Comparison of ENCODE assay signal across 9 mouse cellular contexts in the genomic region with DNA sequence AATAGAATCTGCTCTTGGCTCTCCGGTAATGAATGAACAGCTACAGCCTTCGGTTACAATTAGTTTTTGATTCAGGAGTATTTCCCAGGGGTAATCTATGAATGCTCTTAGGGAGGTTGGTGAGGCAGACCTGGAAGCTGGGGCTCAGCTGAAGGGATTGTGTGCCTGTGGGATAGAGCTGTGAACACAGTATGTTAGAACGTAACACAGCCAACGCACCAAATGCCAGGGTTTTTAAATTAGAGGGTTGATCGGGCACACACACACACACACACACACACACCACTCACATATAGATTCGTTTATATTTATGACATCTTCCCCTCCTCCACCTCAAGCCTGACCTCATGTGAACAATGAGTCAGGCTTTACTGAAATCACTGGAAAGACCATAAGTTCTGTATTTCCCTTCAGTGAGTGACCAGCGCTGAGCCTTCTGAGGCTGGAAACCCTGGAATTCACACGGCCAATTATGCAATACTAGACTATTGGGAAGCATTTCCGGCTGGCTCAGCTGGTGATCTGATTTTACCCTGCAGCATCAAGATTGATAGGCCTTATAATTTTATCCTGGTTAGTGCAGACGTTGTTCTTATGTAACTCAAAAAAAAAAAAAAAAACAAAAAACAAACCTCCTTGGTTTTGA. TPM values are rescaled to one million over a fixed set of nuclear protein-coding genes. Genes with fewer than 3 reads are reported as not detected.
DNase-seq lines count a peak whose midpoint lies in the region; ATAC-seq and TF ChIP-seq lines count a peak whose summit lies in the region.
"Had no signal": no experiment of that assay in that cellular context is flagged by ENCODE, and none has a peak within 500 bp of the region (broad histone marks: within the 10 kb centered on the region; RNA-seq: fewer than 3 reads in every experiment).

No protein-coding gene starts in this region.

- WGBS in forebrain, postnatal 0 days, result 66% methylated on average over 10 of the region's 10 CpGs
- 74% methylated on average over 10 of the region's 10 CpGs for WGBS in forebrain, embryonic 14.5 days
- WGBS in liver, adult 2 months, result 58% methylated on average over 10 of the region's 10 CpGs
- 78% methylated on average over 10 of the region's 10 CpGs for WGBS in liver, embryonic 12.5 days (ENCODE audit: insufficient replicate concordance)
- 64% methylated on average over 10 of the region's 10 CpGs for WGBS in forebrain, embryonic 16.5 days

- H3K4me1 ChIP-seq in forebrain, postnatal 0 days (ENCODE audit: insufficient read depth), result 0 out of 2 replicates have a peak, but pooled peaks cover 6% of the 10 kb centered on the region
- H3K4me1 ChIP-seq in forebrain, embryonic 14.5 days (ENCODE audit: control insufficient read depth, insufficient read depth, low read length), result no peaks in the 10 kb centered on the region; the same call in 1 of the 2 replicates
- peaks cover 5% of the 10 kb centered on the region for H3K4me1 ChIP-seq in liver, adult 2 months (ENCODE audit: control insufficient read depth, insufficient read depth, low read length)
- H3K4me1 ChIP-seq in liver, embryonic 12.5 days, result peaks cover 39% of the 10 kb centered on the region
- peaks cover 24% of the 10 kb centered on the region for H3K4me1 ChIP-seq in forebrain, embryonic 16.5 days (replicated peaks; ENCODE audit: control insufficient read depth, insufficient read depth, low read length)

- DNase-seq in forebrain, postnatal 0 days, result no peak
- no peak for DNase-seq in forebrain, embryonic 14.5 days (ENCODE audit: low spot score)
- peak; percentile 61 for DNase-seq in liver, adult 2 months (ENCODE audit: extremely low read depth, low read depth, low spot score)
- DNase-seq in kidney, postnatal 25 days, result peak; percentile 36 to 55
- DNase-seq in right cerebral cortex, postnatal 36 days (ENCODE audit: low spot score in 2 of 2), result peak; percentile 44 to 61
- no peak for DNase-seq in cerebellum, adult 9-11 months
- DNase-seq: midbrain, embryonic 14.5 days had no signal

- no peak for TF ChIP-seq POLR2A in liver, adult 2 months (IDR thresholded peaks at IDR 0.05; ENCODE audit: extremely low read depth, insufficient read depth, low read length)

- no peak for TF ChIP-seq CTCF in forebrain, postnatal 0 days (IDR thresholded peaks at IDR 0.05; ENCODE audit: low read depth)
- TF ChIP-seq CTCF in liver, adult 2 months (IDR thresholded peaks at IDR 0.05; ENCODE audit: low read depth, low read length), result no peak

- H3K4me2 ChIP-seq in forebrain, postnatal 0 days (ENCODE audit: low read depth), result no peak overlapping the region
- H3K4me2 ChIP-seq in forebrain, embryonic 14.5 days (ENCODE audit: low read length), result no peak overlapping the region
- H3K4me2 ChIP-seq in liver, embryonic 12.5 days, result no peak overlapping the region
- no peak overlapping the region for H3K4me2 ChIP-seq in forebrain, embryonic 16.5 days (ENCODE audit: low read length)

- no peaks in the 10 kb centered on the region for H3K27me3 ChIP-seq in forebrain, postnatal 0 days (ENCODE audit: insufficient read depth, low read length)
- no peaks in the 10 kb centered on the region for H3K27me3 ChIP-seq in forebrain, embryonic 14.5 days (replicated peaks; ENCODE audit: control insufficient read depth, insufficient read depth, low read length)
- no peaks in the 10 kb centered on the region for H3K27me3 ChIP-seq in liver, adult 2 months (ENCODE audit: control insufficient read depth, insufficient read depth, low read length)
- peaks cover 24% of the 10 kb centered on the region for H3K27me3 ChIP-seq in liver, embryonic 12.5 days (replicated peaks)
- no peaks in the 10 kb centered on the region for H3K27me3 ChIP-seq in forebrain, embryonic 16.5 days (replicated peaks; ENCODE audit: control insufficient read depth, insufficient read depth, low read length)

- H3K4me3 ChIP-seq in forebrain, postnatal 0 days (ENCODE audit: low read depth, low read length), result no peak overlapping the region
- H3K4me3 ChIP-seq in forebrain, embryonic 14.5 days (ENCODE audit: low read depth, low read length), result no peak overlapping the region
- no peak overlapping the region for H3K4me3 ChIP-seq in liver, adult 2 months (ENCODE audit: insufficient read depth, low read depth, low read length)
- no peak overlapping the region for H3K4me3 ChIP-seq in liver, embryonic 12.5 days
- H3K4me3 ChIP-seq in forebrain, embryonic 16.5 days (replicated peaks; ENCODE audit: low read length), result no peak overlapping the region

- ATAC-seq in forebrain, postnatal 0 days, result no peak
- ATAC-seq in forebrain, embryonic 14.5 days, result no peak
- ATAC-seq in liver, embryonic 12.5 days, result no peak
- no peak for ATAC-seq in forebrain, embryonic 16.5 days

- H3K9ac ChIP-seq in forebrain, postnatal 0 days, result no peak overlapping the region
- H3K9ac ChIP-seq in forebrain, embryonic 14.5 days (ENCODE audit: low read length), result no peak overlapping the region
- H3K9ac ChIP-seq in liver, adult 2 months (ENCODE audit: low read depth, low read length), result no peak overlapping the region
- H3K9ac ChIP-seq in liver, embryonic 12.5 days, result no peak overlapping the region
- H3K9ac ChIP-seq in forebrain, embryonic 16.5 days (replicated peaks; ENCODE audit: low read depth, low read length), result no peak overlapping the region

- H3K36me3 ChIP-seq in forebrain, postnatal 0 days (ENCODE audit: insufficient read depth), result no peaks in the 10 kb centered on the region
- no peaks in the 10 kb centered on the region for H3K36me3 ChIP-seq in forebrain, embryonic 14.5 days (ENCODE audit: control insufficient read depth, insufficient read depth, low read length)
- no peaks in the 10 kb centered on the region for H3K36me3 ChIP-seq in liver, adult 2 months (ENCODE audit: control insufficient read depth, insufficient read depth, low read length)
- H3K36me3 ChIP-seq in liver, embryonic 12.5 days, result no peaks in the 10 kb centered on the region
- no peaks in the 10 kb centered on the region for H3K36me3 ChIP-seq in forebrain, embryonic 16.5 days (ENCODE audit: control insufficient read depth, insufficient read depth)

- peak overlapping the region; percentile 70; the same call in 1 of the 2 replicates for H3K27ac ChIP-seq in forebrain, postnatal 0 days (ENCODE audit: low read depth, low read length)
- H3K27ac ChIP-seq in forebrain, embryonic 14.5 days (ENCODE audit: low read depth, low read length), result no peak overlapping the region
- H3K27ac ChIP-seq in liver, adult 2 months (replicated peaks; ENCODE audit: insufficient read depth, low read depth, low read length), result no peak overlapping the region
- H3K27ac ChIP-seq in liver, embryonic 12.5 days, result no peak overlapping the region
- no peak overlapping the region for H3K27ac ChIP-seq in forebrain, embryonic 16.5 days (ENCODE audit: low read length)

- H3K79me2 ChIP-seq in liver, adult 2 months (ENCODE audit: control insufficient read depth, insufficient read depth, low read length), result peaks cover 9% of the 10 kb centered on the region; the same call in 1 of the 2 replicates

- H3K9me3 ChIP-seq in forebrain, postnatal 0 days (ENCODE audit: low read length), result no peaks in the 10 kb centered on the region
- no peaks in the 10 kb centered on the region for H3K9me3 ChIP-seq in forebrain, embryonic 14.5 days (replicated peaks; ENCODE audit: control insufficient read depth, low read length)
- H3K9me3 ChIP-seq in liver, embryonic 12.5 days (replicated peaks), result no peaks in the 10 kb centered on the region
- no peaks in the 10 kb centered on the region for H3K9me3 ChIP-seq in forebrain, embryonic 16.5 days (ENCODE audit: control insufficient read depth, low read length)

RNA-seq across cellular contexts. Expression of a gene that starts 3.0 kb away (rescaled TPM):
- 29.3 and 31.9 TPM in 2 replicates for total RNA-seq in forebrain, postnatal 0 days (2014; rRNA removed)
- polyA plus RNA-seq in forebrain, postnatal 0 days (2015; fragmentation: Nextera tagmentation; extraction: Ambion mirVana), result 11.9 and 12.4 TPM in 2 replicates
- polyA plus RNA-seq in forebrain, embryonic 14.5 days (2014; fragmentation: Nextera tagmentation; extraction: Ambion mirVana), result 12.1 and 13.0 TPM in 2 replicates
- 32.9 and 36.6 TPM in 2 replicates for total RNA-seq in liver, adult 2 months (2014; rRNA removed)
- polyA plus RNA-seq in liver, adult 2 months (2012; rRNA removed), result 15.5 and 16.3 TPM in 2 replicates
- 14.0 and 14.1 TPM in 2 replicates for polyA plus RNA-seq in liver, embryonic 12.5 days (2016; fragmentation: Nextera tagmentation; extraction: Ambion mirVana)
- 13.7 and 19.6 TPM in 2 replicates for polyA plus RNA-seq in forebrain, embryonic 16.5 days (2015; fragmentation: Nextera tagmentation; extraction: Ambion mirVana)

Comparison
In these comparisons a context has a peak if more than half of its experiments do, and no peak if none do; other contexts are left out.
1. DNase-seq: peak in liver, adult 2 months (single experiment), kidney, postnatal 25 days (2 of 2) and right cerebral cortex, postnatal 36 days (2 of 2); none in forebrain, postnatal 0 days (single experiment), forebrain, embryonic 14.5 days (single experiment) and cerebellum, adult 9-11 months (single experiment).